ENCODE assay signal across 20 mouse cellular contexts in the genomic region with DNA sequence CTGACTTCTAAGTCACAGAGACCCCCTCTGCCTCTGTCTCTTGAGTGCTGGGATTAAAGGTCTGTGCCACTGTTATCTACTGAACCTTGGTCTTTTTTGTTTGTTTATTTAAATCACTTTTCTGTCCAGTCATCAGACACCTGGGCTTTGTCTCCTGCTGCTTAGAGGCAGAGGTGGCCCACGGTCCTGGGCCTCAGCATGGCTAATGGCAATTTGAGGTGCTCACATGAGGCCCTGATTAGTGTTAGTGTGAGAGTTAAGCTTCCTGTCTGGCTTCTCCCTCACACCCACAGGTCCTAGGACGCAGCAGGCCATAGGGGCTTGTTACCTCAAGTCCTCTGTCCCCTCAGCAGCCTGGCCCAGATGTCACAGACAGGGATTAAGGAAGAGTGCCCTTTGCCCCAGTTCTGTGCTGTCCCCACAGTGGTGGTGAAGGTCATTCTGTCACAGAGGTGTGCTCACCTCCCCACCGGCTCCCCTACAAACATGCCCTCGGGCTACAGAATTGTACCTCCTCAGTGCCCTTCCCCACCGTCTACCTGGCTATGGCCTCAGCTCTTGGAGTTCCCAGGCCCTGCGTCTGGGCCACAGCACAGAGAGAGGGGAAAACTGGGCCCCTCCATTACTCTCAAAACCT. TPM values are rescaled to one million over a fixed set of nuclear protein-coding genes. Genes with fewer than 3 reads are reported as not detected.
DNase-seq lines count a peak whose midpoint lies in the region; ATAC-seq and TF ChIP-seq lines count a peak whose summit lies in the region.
"Had no signal": no experiment of that assay in that cellular context is flagged by ENCODE, and none has a peak within 500 bp of the region (broad histone marks: within the 10 kb centered on the region; RNA-seq: fewer than 3 reads in every experiment).

No protein-coding gene starts in this region.

- H3K4me2 ChIP-seq in liver, embryonic 12.5 days = no peak overlapping the region
- no peak overlapping the region for H3K4me2 ChIP-seq in intestine, embryonic 15.5 days (replicated peaks)
- no peak overlapping the region for H3K4me2 ChIP-seq in liver, embryonic 13.5 days
- H3K4me2 ChIP-seq in liver, postnatal 0 days (ENCODE audit: low read depth, low read length) = no peak overlapping the region
- H3K4me2 ChIP-seq: forebrain, embryonic 13.5 days; hindbrain, embryonic 13.5 days had no signal

- TF ChIP-seq CTCF in liver, postnatal 0 days (IDR thresholded peaks at IDR 0.05; ENCODE audit: low read depth) = no peak

- intact Hi-C loops in left cerebral cortex, postnatal 14 days (cut with DNase I) = no loop called here
- intact Hi-C loops in left cerebral cortex, postnatal 4 days (cut with DNase I) = no loop called here

- no peak overlapping the region for H3K4me3 ChIP-seq in liver, embryonic 12.5 days
- no peak overlapping the region for H3K4me3 ChIP-seq in intestine, embryonic 15.5 days (replicated peaks)
- H3K4me3 ChIP-seq in liver, embryonic 13.5 days (replicated peaks) = no peak overlapping the region
- H3K4me3 ChIP-seq in liver, postnatal 0 days (ENCODE audit: low read depth, low read length) = no peak overlapping the region
- H3K4me3 ChIP-seq: embryonic facial prominence, embryonic 10.5 days; forebrain, embryonic 13.5 days; heart, adult 2 months; hindbrain, embryonic 13.5 days had no signal

- no peak overlapping the region for H3K9ac ChIP-seq in liver, embryonic 12.5 days
- H3K9ac ChIP-seq in intestine, embryonic 15.5 days = no peak overlapping the region
- no peak overlapping the region for H3K9ac ChIP-seq in liver, embryonic 13.5 days
- no peak overlapping the region for H3K9ac ChIP-seq in liver, postnatal 0 days (replicated peaks)
- H3K9ac ChIP-seq: forebrain, embryonic 13.5 days; forebrain, postnatal 0 days; hindbrain, embryonic 13.5 days had no signal

- no peaks in the 10 kb centered on the region for H3K4me1 ChIP-seq in liver, embryonic 12.5 days
- H3K4me1 ChIP-seq in intestine, embryonic 15.5 days (replicated peaks) = peaks cover 20% of the 10 kb centered on the region
- peaks cover 4% of the 10 kb centered on the region; the same call in 1 of the 2 replicates for H3K4me1 ChIP-seq in liver, embryonic 13.5 days (replicated peaks)
- H3K4me1 ChIP-seq in liver, postnatal 0 days (ENCODE audit: insufficient read depth) = 0 out of 2 replicates have a peak, but pooled peaks cover 2% of the 10 kb centered on the region
- H3K4me1 ChIP-seq: forebrain, embryonic 13.5 days; hindbrain, embryonic 13.5 days had no signal

- no peaks in the 10 kb centered on the region for H3K9me3 ChIP-seq in liver, embryonic 12.5 days (replicated peaks)
- H3K9me3 ChIP-seq in intestine, embryonic 15.5 days = no peaks in the 10 kb centered on the region
- no peaks in the 10 kb centered on the region for H3K9me3 ChIP-seq in liver, embryonic 13.5 days (replicated peaks)
- H3K9me3 ChIP-seq in liver, postnatal 0 days (ENCODE audit: low read length) = no peaks in the 10 kb centered on the region
- H3K9me3 ChIP-seq: forebrain, embryonic 13.5 days; hindbrain, embryonic 13.5 days had no signal

- no peaks in the 10 kb centered on the region for H3K27me3 ChIP-seq in liver, embryonic 12.5 days (replicated peaks)
- no peaks in the 10 kb centered on the region for H3K27me3 ChIP-seq in intestine, embryonic 15.5 days (replicated peaks)
- H3K27me3 ChIP-seq in liver, embryonic 13.5 days = no peaks in the 10 kb centered on the region
- no peaks in the 10 kb centered on the region for H3K27me3 ChIP-seq in liver, postnatal 0 days (ENCODE audit: insufficient read depth, low read length)

- 53% methylated on average over 6 of the region's 6 CpGs for WGBS in liver, embryonic 12.5 days (ENCODE audit: insufficient replicate concordance)
- 49% methylated on average over 6 of the region's 6 CpGs for WGBS in intestine, embryonic 15.5 days
- 48% methylated on average over 6 of the region's 6 CpGs for WGBS in liver, embryonic 13.5 days (ENCODE audit: insufficient replicate concordance)
- WGBS in liver, postnatal 0 days (ENCODE audit: insufficient replicate concordance) = 62% methylated on average over 6 of the region's 6 CpGs

- H3K27ac ChIP-seq in liver, embryonic 12.5 days = no peak overlapping the region
- H3K27ac ChIP-seq in intestine, embryonic 15.5 days = 0 out of 2 replicates have a peak overlapping the region, but pooled peaks have one; percentile 44
- no peak overlapping the region for H3K27ac ChIP-seq in liver, embryonic 13.5 days
- H3K27ac ChIP-seq in liver, postnatal 0 days (ENCODE audit: low read depth) = no peak overlapping the region
- H3K27ac ChIP-seq: embryonic facial prominence, embryonic 10.5 days; forebrain, embryonic 13.5 days; heart, adult 2 months; hindbrain, embryonic 13.5 days had no signal

- ATAC-seq in liver, embryonic 12.5 days = 0 out of 2 replicates have a peak, but pooled peaks have one; percentile 31
- peak; percentile 53 for ATAC-seq in intestine, embryonic 15.5 days
- ATAC-seq in liver, embryonic 13.5 days (ENCODE audit: low read depth) = peak; percentile 51; the same call in 1 of the 2 replicates
- peak; percentile 86 for ATAC-seq in liver, postnatal 0 days
- no peak for ATAC-seq in inflammation-experienced regulatory T-cells, adult 6 months
- ATAC-seq: forebrain, embryonic 13.5 days; forebrain, postnatal 0 days had no signal

- peaks cover 14% of the 10 kb centered on the region for H3K36me3 ChIP-seq in liver, embryonic 12.5 days
- peaks cover 15% of the 10 kb centered on the region; the same call in 1 of the 2 replicates for H3K36me3 ChIP-seq in intestine, embryonic 15.5 days
- 0 out of 2 replicates have a peak, but pooled peaks cover 4% of the 10 kb centered on the region for H3K36me3 ChIP-seq in liver, embryonic 13.5 days
- H3K36me3 ChIP-seq in liver, postnatal 0 days (replicated peaks; ENCODE audit: insufficient read depth, low read length) = 0 out of 2 replicates have a peak, but pooled peaks cover 3% of the 10 kb centered on the region

- no peak for TF ChIP-seq EP300 in liver, postnatal 0 days (IDR thresholded peaks at IDR 0.05; ENCODE audit: low read depth)

- no peak for DNase-seq in liver
- no peak for DNase-seq in liver, embryonic 13.5 days
- DNase-seq in liver, postnatal 0 days = peak; percentile 40
- no peak for DNase-seq in left cerebral cortex, postnatal 14 days (ENCODE audit: low spot score in 2 of 2)
- no peak for DNase-seq in left cerebral cortex, postnatal 4 days
- DNase-seq: adrenal gland, adult 2 months; adrenal gland, postnatal 36 days; cerebellum, adult 2 months; cerebellum, postnatal 10 days; forebrain, postnatal 0 days; gastrocnemius, postnatal 14 days; heart, adult 2 months; heart, postnatal 10 days; heart, postnatal 4 days had no signal

RNA-seq across cellular contexts. Expression of a gene that starts 12.8 kb away (rescaled TPM):
- polyA plus RNA-seq in liver, embryonic 12.5 days (2016; fragmentation: Nextera tagmentation; extraction: Ambion mirVana) = 0.88 and 0.91 TPM in 2 replicates
- polyA plus RNA-seq in intestine, embryonic 15.5 days (2015; fragmentation: Nextera tagmentation; extraction: Ambion mirVana) = 12.5 and 14.1 TPM in 2 replicates
- polyA plus RNA-seq in liver, embryonic 13.5 days (2015; fragmentation: Nextera tagmentation; extraction: Ambion mirVana) = 0.54 and 0.58 TPM in 2 replicates
- polyA plus RNA-seq in liver, postnatal 0 days (2015; fragmentation: Nextera tagmentation; extraction: Ambion mirVana) = 0.19 and 0.58 TPM in 2 replicates
- total RNA-seq in left cerebral cortex, postnatal 14 days (2021) = under 1 TPM in 1 of 2 experiments, not detected in 1; 0.40 TPM
- total RNA-seq in left cerebral cortex, postnatal 4 days (2021) = under 1 TPM; 0.26 to 0.56 TPM
- polyA plus RNA-seq in inflammation-experienced regulatory T-cells, adult 6 months (2017; shearing (Covaris generic)) = under 1 TPM in 1 of 3 experiments, not detected in 2; 0.24 TPM

RNA-seq across cellular contexts. Expression of a gene that starts 37.7 kb away (rescaled TPM):
- polyA plus RNA-seq in liver, embryonic 12.5 days (2016; fragmentation: Nextera tagmentation; extraction: Ambion mirVana) = 12.6 and 14.1 TPM in 2 replicates
- polyA plus RNA-seq in intestine, embryonic 15.5 days (2015; fragmentation: Nextera tagmentation; extraction: Ambion mirVana) = 65.4 and 71.3 TPM in 2 replicates
- polyA plus RNA-seq in liver, embryonic 13.5 days (2015; fragmentation: Nextera tagmentation; extraction: Ambion mirVana) = 7.6 and 7.8 TPM in 2 replicates
- polyA plus RNA-seq in liver, postnatal 0 days (2015; fragmentation: Nextera tagmentation; extraction: Ambion mirVana) = 4.3 and 5.5 TPM in 2 replicates
- 10 to 100 TPM; 11.9 to 13.7 TPM for total RNA-seq in left cerebral cortex, postnatal 14 days (2021)
- total RNA-seq in left cerebral cortex, postnatal 4 days (2021) = 10 to 100 TPM; 16.7 to 18.5 TPM
- 1 to 10 TPM in 1 of 3 experiments, not detected in 2; 1.5 TPM for polyA plus RNA-seq in inflammation-experienced regulatory T-cells, adult 6 months (2017; shearing (Covaris generic))
